Mouse (Mus musculus) lung, embryonic 16.5 days (tissue): ENCODE data around the gene Gm20696. TPM values are rescaled to one million over a fixed set of nuclear protein-coding genes. Genes with fewer than 3 reads are reported as not detected.
A peak's percentile ranks its signal among the peaks of the same experiment; 100 is the strongest.

ENCODE experiments used
- ATAC-seq: fragments of 200-750 bp; cut with Nextera tagmentation; 2 replicates; pipeline ENCODE4 v1.8.0; 2017; ENCODE audit warnings: low read depth, mild to moderate bottlenecking, moderate library complexity
- H3K27ac ChIP-seq: fragments of 300-500 bp; sonication (generic); 2 replicates; pipeline ENCODE4 v1.5.1; 2014; ENCODE audit warnings: mild to moderate bottlenecking, control low read depth, low read length
- H3K27me3 ChIP-seq: fragments of 300-500 bp; sonication (generic); 2 replicates; pipeline ENCODE4 v1.6.1; 2014; ENCODE audit warnings: low read depth, low read length, mixed read lengths; ENCODE audit not compliant: control insufficient read depth, insufficient read depth
- H3K36me3 ChIP-seq: fragments of 300-500 bp; sonication (generic); 2 replicates; pipeline ENCODE4 v1.6.1; 2014; ENCODE audit warnings: low read length; ENCODE audit not compliant: control insufficient read depth, insufficient read depth
- H3K4me1 ChIP-seq: fragments of 300-500 bp; sonication (generic); replicated peaks from 2 replicates; pipeline ENCODE4 v1.6.1; 2014; ENCODE audit warnings: low read length, mixed read lengths; ENCODE audit not compliant: control insufficient read depth, insufficient read depth
- H3K4me2 ChIP-seq: fragments of 300-500 bp; sonication (generic); 2 replicates; pipeline ENCODE4 v1.6.1; 2014; ENCODE audit warnings: low read depth, low read length, control low read depth
- H3K4me3 ChIP-seq: fragments of 300-500 bp; sonication (generic); 2 replicates; pipeline ENCODE4 v1.5.1; 2014; ENCODE audit warnings: mild to moderate bottlenecking, low read length, control low read depth
- H3K9ac ChIP-seq: fragments of 300-500 bp; sonication (generic); 2 replicates; pipeline ENCODE4 v1.6.1; 2014; ENCODE audit warnings: low read length, control low read depth
- H3K9me3 ChIP-seq: fragments of 300-500 bp; sonication (generic); 2 replicates; pipeline ENCODE4 v1.6.1; 2016; ENCODE audit warnings: low read length; ENCODE audit not compliant: control insufficient read depth
- WGBS: fragments of 180-500 bp; shearing (Covaris S2); extraction: QIAGEN DNeasy Blood & Tissue Kit; methylation state at CpG from one replicate; pipeline ENCODE4 v1.1.7; 2014; 5-methylcytosine and 5-hydroxymethylcytosine counted together
- polyA plus RNA-seq: library from polyadenylated mRNA; unstranded; fragments of >200 nt; fragmentation: Nextera tagmentation; extraction: Ambion mirVana; gene quantifications from 2 replicates; pipeline ENCODE4 v1.2.1, GENCODE M21; 2015

Gm20696 gene
- polyA plus RNA-seq, 1 experiment from 2014 or later, result 2.3 TPM

GRCm38 (mm10) chr6:99305236-99305635, 361.4 kb downstream of the Gm20696 start:
- ATAC-seq, result no peak
- Histone ChIP-seq H3K4me1 (peaks cover 10% of the 10 kb centered on the region), H3K4me2 (no peak overlapping the region), H3K27me3 (no peaks in the 10 kb centered on the region), H3K27ac (no peak overlapping the region), H3K4me3 (no peak overlapping the region), H3K36me3 (no peaks in the 10 kb centered on the region), H3K9me3 (no peaks in the 10 kb centered on the region), H3K9ac (no peak overlapping the region)
- 89% methylated on average over 3 of the region's 3 CpGs for WGBS

- ATAC-seq, result peak; percentile 45; the same call in 1 of the 2 replicates
- 67% methylated on average over 6 of the region's 6 CpGs for WGBS
Measured at GRCm38 (mm10) chr6:99302662-99303435, 363.7 kb downstream of the Gm20696 start.

GRCm38 (mm10) chr6:99301923-99302322, 364.7 kb downstream of the Gm20696 start:
- WGBS, result 62% methylated on average over 8 of the region's 8 CpGs
- no peaks in the 10 kb centered on the region for H3K27me3 ChIP-seq
- no peaks in the 10 kb centered on the region for H3K36me3 ChIP-seq
- no peak overlapping the region for H3K27ac ChIP-seq
- peaks cover 10% of the 10 kb centered on the region for H3K4me1 ChIP-seq
- H3K4me3 ChIP-seq, result no peak overlapping the region
- no peak overlapping the region for H3K4me2 ChIP-seq
- H3K9me3 ChIP-seq, result no peaks in the 10 kb centered on the region
- H3K9ac ChIP-seq, result no peak overlapping the region
- ATAC-seq, result no peak

More at GRCm38 (mm10) chr6:99302662-99303435, 363.7 kb downstream of the Gm20696 start:
- Histone ChIP-seq H3K36me3 (no peaks in the 10 kb centered on the region), H3K27ac (0 out of 2 replicates have a peak overlapping the region, but pooled peaks have one; percentile 23), H3K4me1 (peaks cover 10% of the 10 kb centered on the region), H3K4me3 (no peak overlapping the region), H3K9ac (no peak overlapping the region), H3K4me2 (no peak overlapping the region), H3K9me3 (no peaks in the 10 kb centered on the region), H3K27me3 (no peaks in the 10 kb centered on the region)

- H3K9ac ChIP-seq, result no peak overlapping the region
- no peaks in the 10 kb centered on the region for H3K9me3 ChIP-seq
- H3K36me3 ChIP-seq, result no peaks in the 10 kb centered on the region
- 84% methylated on average over 6 of the region's 6 CpGs for WGBS
- H3K4me1 ChIP-seq, result peaks cover 10% of the 10 kb centered on the region
- no peak overlapping the region for H3K4me3 ChIP-seq
- no peak for ATAC-seq
- no peak overlapping the region for H3K4me2 ChIP-seq
- no peaks in the 10 kb centered on the region for H3K27me3 ChIP-seq
- no peak overlapping the region for H3K27ac ChIP-seq
Measured at GRCm38 (mm10) chr6:99300235-99300634, 366.4 kb downstream of the Gm20696 start.

- Histone ChIP-seq H3K4me2 (no peak overlapping the region), H3K9ac (no peak overlapping the region), H3K4me3 (no peak overlapping the region), H3K27ac (no peak overlapping the region), H3K36me3 (no peaks in the 10 kb centered on the region), H3K9me3 (no peaks in the 10 kb centered on the region), H3K4me1 (peaks cover 10% of the 10 kb centered on the region), H3K27me3 (no peaks in the 10 kb centered on the region)
- WGBS, result 77% methylated on average over 14 of the region's 14 CpGs
- no peak for ATAC-seq
Measured at GRCm38 (mm10) chr6:99299196-99299595, 367.4 kb downstream of the Gm20696 start.

GRCm38 (mm10) chr6:99297535-99297934, 369.1 kb downstream of the Gm20696 start:
- WGBS, result 77% methylated on average over 5 of the region's 5 CpGs
- no peak overlapping the region for H3K4me2 ChIP-seq
- H3K9me3 ChIP-seq, result no peaks in the 10 kb centered on the region
- no peaks in the 10 kb centered on the region for H3K36me3 ChIP-seq
- no peaks in the 10 kb centered on the region for H3K27me3 ChIP-seq
- no peak for ATAC-seq
- peaks cover 4% of the 10 kb centered on the region for H3K4me1 ChIP-seq
- H3K27ac ChIP-seq, result no peak overlapping the region
- H3K4me3 ChIP-seq, result no peak overlapping the region
- H3K9ac ChIP-seq, result no peak overlapping the region

- Histone ChIP-seq H3K27ac (no peak overlapping the region), H3K27me3 (no peaks in the 10 kb centered on the region), H3K9ac (no peak overlapping the region), H3K4me1 (no peaks in the 10 kb centered on the region), H3K4me3 (no peak overlapping the region), H3K36me3 (no peaks in the 10 kb centered on the region), H3K4me2 (no peak overlapping the region), H3K9me3 (no peaks in the 10 kb centered on the region)
- no peak for ATAC-seq
- WGBS, result 65% methylated on average over 8 of the region's 8 CpGs
Measured at GRCm38 (mm10) chr6:99295495-99295894, 371.1 kb downstream of the Gm20696 start.

GRCm38 (mm10) chr6:99289220-99289619, 377.4 kb downstream of the Gm20696 start:
- no peaks in the 10 kb centered on the region for H3K9me3 ChIP-seq
- H3K27me3 ChIP-seq, result no peaks in the 10 kb centered on the region
- ATAC-seq, result no peak
- H3K36me3 ChIP-seq, result no peaks in the 10 kb centered on the region
- no peak overlapping the region for H3K4me3 ChIP-seq
- no peak overlapping the region for H3K4me2 ChIP-seq
- H3K4me1 ChIP-seq, result no peaks in the 10 kb centered on the region
- no peak overlapping the region for H3K27ac ChIP-seq
- H3K9ac ChIP-seq, result no peak overlapping the region
- 61% methylated on average over 4 of the region's 4 CpGs for WGBS

GRCm38 (mm10) chr6:99285026-99285425, 381.6 kb downstream of the Gm20696 start:
- Histone ChIP-seq H3K4me3 (no peak overlapping the region), H3K36me3 (no peaks in the 10 kb centered on the region), H3K9me3 (no peaks in the 10 kb centered on the region), H3K9ac (no peak overlapping the region), H3K27ac (no peak overlapping the region), H3K27me3 (no peaks in the 10 kb centered on the region), H3K4me1 (0 out of 2 replicates have a peak, but pooled peaks cover 2% of the 10 kb centered on the region), H3K4me2 (no peak overlapping the region)
- no peak for ATAC-seq
- 45% methylated on average over 3 of the region's 3 CpGs for WGBS
